Mouse (Mus musculus): Measurements from ENCODE around the gene 4933425L06Rik. TPM values are rescaled to one million over a fixed set of nuclear protein-coding genes. Genes with fewer than 3 reads are reported as not detected.

Gene 4933425L06Rik
- polyA plus RNA-seq (2012; rRNA removed) (not detected in 2 replicates), polyA plus RNA-seq (2014; fragmentation: Nextera tagmentation; extraction: Ambion mirVana) (not detected in 2 replicates)

DNA sequence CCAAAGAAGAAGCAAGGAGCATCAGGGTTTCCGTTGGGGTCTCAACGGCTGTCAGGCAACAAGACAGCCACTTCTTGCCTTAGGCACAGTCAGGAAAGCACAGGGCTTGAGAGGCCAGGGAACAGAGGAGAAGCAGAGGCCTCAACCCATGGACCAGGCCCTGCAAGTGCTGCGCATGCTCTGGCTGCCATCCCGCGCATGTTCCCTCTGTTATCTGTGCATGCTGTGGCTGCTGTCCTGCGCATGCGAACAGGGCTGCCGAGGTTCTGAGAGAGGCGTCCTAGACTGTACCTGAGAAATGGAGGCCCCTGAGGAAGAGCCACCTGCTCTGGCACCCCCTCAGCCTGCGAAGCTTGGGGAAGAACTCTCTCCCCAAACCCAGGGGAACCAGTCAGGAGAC, at the start of gene 4933425L06Rik:
Gene 4933425L06Rik, plus strand, starts transcription at position 261 of the 400 bp plus-strand sequence.
- no peak within 1 kb of the TSS for H3K4me2 ChIP-seq (replicated peaks; ENCODE audit: low read depth, low read length, severe bottlenecking)
- H3K9ac ChIP-seq (ENCODE audit: low read depth, low read length, severe bottlenecking): no peak within 1 kb of the TSS
- no peak within 1 kb of the TSS for H3K4me3 ChIP-seq (replicated peaks; ENCODE audit: low read length)
- H3K36me3 ChIP-seq (ENCODE audit: control insufficient read depth, insufficient read depth, low read length): no peaks in the 10 kb centered on the region
- ATAC-seq (ENCODE audit: low FRiP score, low read depth): no peak
- no peak for TF ChIP-seq POLR2A (IDR thresholded peaks at IDR 0.05; ENCODE audit: borderline replicate concordance, extremely low read depth, insufficient read depth, insufficient read length)
- WGBS: 81% methylated on average over 10 of the region's 10 CpGs
- no peaks in the 10 kb centered on the region for H3K9me3 ChIP-seq (ENCODE audit: control insufficient read depth, low read length)
- no peaks in the 10 kb centered on the region for H3K4me1 ChIP-seq (ENCODE audit: control insufficient read depth, insufficient read depth, low read length)
- DNase-seq (ENCODE audit: low spot score): no peak
- H3K27me3 ChIP-seq (ENCODE audit: control insufficient read depth, insufficient read depth, low read length): no peaks in the 10 kb centered on the region
- H3K27ac ChIP-seq (replicated peaks; ENCODE audit: low read depth, low read length): no peak within 1 kb of the TSS

DNA sequence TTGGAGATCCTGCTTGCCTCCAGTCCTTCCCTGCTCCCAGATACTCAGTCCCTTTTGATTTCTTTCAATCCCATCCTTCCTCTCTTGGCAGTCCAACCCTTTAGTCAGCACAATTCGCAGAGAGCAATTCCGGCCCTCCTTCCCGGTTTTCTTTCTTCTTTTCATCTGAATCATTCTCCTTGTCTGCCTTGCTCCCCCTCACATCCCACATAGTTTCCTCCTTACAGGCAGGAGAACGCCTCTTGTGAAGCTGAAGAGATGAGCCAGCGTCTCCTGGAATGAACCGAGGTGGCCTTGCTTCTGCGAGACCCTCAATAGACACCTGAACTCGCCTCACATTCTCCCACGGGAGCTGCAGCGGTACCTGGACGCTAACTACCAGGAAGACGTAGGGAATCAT, 44.1 kb upstream of the 4933425L06Rik start:
- no peaks in the 10 kb centered on the region for H3K9me3 ChIP-seq (ENCODE audit: control insufficient read depth, low read length)
- no peak for DNase-seq (ENCODE audit: low spot score)
- TF ChIP-seq POLR2A (IDR thresholded peaks at IDR 0.05; ENCODE audit: borderline replicate concordance, extremely low read depth, insufficient read depth, insufficient read length): no peak
- H3K27me3 ChIP-seq (ENCODE audit: control insufficient read depth, insufficient read depth, low read length): no peaks in the 10 kb centered on the region
- H3K4me2 ChIP-seq (replicated peaks; ENCODE audit: low read depth, low read length, severe bottlenecking): no peak overlapping the region
- H3K36me3 ChIP-seq (ENCODE audit: control insufficient read depth, insufficient read depth, low read length): no peaks in the 10 kb centered on the region
- H3K4me3 ChIP-seq (replicated peaks; ENCODE audit: low read length): no peak overlapping the region
- no peak overlapping the region for H3K27ac ChIP-seq (replicated peaks; ENCODE audit: low read depth, low read length)
- H3K4me1 ChIP-seq (ENCODE audit: control insufficient read depth, insufficient read depth, low read length): no peaks in the 10 kb centered on the region
- 87% methylated on average over 12 of the region's 12 CpGs for WGBS
- no peak for ATAC-seq (ENCODE audit: low FRiP score, low read depth)
- H3K9ac ChIP-seq (ENCODE audit: low read depth, low read length, severe bottlenecking): no peak overlapping the region

DNA sequence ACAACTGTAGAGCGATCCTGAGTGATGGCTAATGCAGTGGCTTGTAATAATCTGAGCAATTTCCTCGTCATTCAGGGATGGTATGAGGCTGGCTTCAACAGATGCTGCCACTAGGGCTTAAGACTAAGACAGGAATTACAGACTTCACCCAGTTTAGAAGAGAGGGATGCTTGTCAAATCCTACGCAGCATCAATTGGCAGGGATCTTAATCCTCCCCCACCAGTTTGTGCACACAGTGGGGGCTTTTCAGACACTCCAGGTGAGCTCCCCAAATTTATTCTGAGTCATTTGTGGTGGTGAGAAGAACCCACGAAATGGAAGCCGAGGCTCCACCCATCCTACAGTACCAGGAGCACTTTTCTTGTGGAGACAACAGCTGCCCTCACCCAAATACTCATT, 43.6 kb upstream of the 4933425L06Rik start:
- H3K9me3 ChIP-seq (ENCODE audit: control insufficient read depth, low read length): no peaks in the 10 kb centered on the region
- no peak overlapping the region for H3K27ac ChIP-seq (replicated peaks; ENCODE audit: low read depth, low read length)
- no peaks in the 10 kb centered on the region for H3K27me3 ChIP-seq (ENCODE audit: control insufficient read depth, insufficient read depth, low read length)
- no peak overlapping the region for H3K4me3 ChIP-seq (replicated peaks; ENCODE audit: low read length)
- WGBS: 76% methylated on average over 5 of the region's 5 CpGs
- no peak for DNase-seq (ENCODE audit: low spot score)
- no peaks in the 10 kb centered on the region for H3K36me3 ChIP-seq (ENCODE audit: control insufficient read depth, insufficient read depth, low read length)
- H3K4me2 ChIP-seq (replicated peaks; ENCODE audit: low read depth, low read length, severe bottlenecking): no peak overlapping the region
- no peak overlapping the region for H3K9ac ChIP-seq (ENCODE audit: low read depth, low read length, severe bottlenecking)
- H3K4me1 ChIP-seq (ENCODE audit: control insufficient read depth, insufficient read depth, low read length): no peaks in the 10 kb centered on the region
- TF ChIP-seq POLR2A (IDR thresholded peaks at IDR 0.05; ENCODE audit: borderline replicate concordance, extremely low read depth, insufficient read depth, insufficient read length): no peak
- ATAC-seq (ENCODE audit: low FRiP score, low read depth): no peak

DNA sequence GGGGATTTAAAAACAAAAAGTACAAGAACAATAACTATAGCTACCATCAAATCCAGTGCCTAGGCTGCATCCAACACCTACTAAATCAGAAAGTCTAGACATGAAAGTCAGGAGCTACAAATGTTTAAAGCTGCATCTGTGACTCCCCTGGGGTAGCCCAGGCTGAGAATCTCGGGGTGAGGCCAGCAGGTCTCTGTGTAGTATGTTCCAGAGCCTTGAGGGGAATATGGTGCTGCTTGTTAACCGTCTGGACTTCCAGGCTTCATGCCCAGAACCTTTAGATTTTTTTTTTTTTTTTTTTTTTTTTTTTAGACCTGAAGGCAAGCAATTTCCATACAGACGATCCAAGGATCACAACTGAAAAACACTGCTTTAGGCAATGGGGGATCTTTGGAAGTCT, 38.0 kb upstream of the 4933425L06Rik start:
- no peak for TF ChIP-seq POLR2A (IDR thresholded peaks at IDR 0.05; ENCODE audit: borderline replicate concordance, extremely low read depth, insufficient read depth, insufficient read length)
- ATAC-seq (ENCODE audit: low FRiP score, low read depth) (peak; percentile 53; the same call in 1 of the 2 replicates), DNase-seq (ENCODE audit: low spot score) (peak; percentile 28)
- Histone ChIP-seq H3K36me3 (ENCODE audit: control insufficient read depth, insufficient read depth, low read length) (no peaks in the 10 kb centered on the region), H3K4me3 (replicated peaks; ENCODE audit: low read length) (no peak overlapping the region), H3K9me3 (ENCODE audit: control insufficient read depth, low read length) (no peaks in the 10 kb centered on the region), H3K9ac (ENCODE audit: low read depth, low read length, severe bottlenecking) (no peak overlapping the region), H3K4me1 (ENCODE audit: control insufficient read depth, insufficient read depth, low read length) (no peaks in the 10 kb centered on the region), H3K27me3 (ENCODE audit: control insufficient read depth, insufficient read depth, low read length) (no peaks in the 10 kb centered on the region), H3K4me2 (replicated peaks; ENCODE audit: low read depth, low read length, severe bottlenecking) (no peak overlapping the region), H3K27ac (replicated peaks; ENCODE audit: low read depth, low read length) (no peak overlapping the region)
- WGBS: 35% methylated on average over 3 of the region's 3 CpGs

DNA sequence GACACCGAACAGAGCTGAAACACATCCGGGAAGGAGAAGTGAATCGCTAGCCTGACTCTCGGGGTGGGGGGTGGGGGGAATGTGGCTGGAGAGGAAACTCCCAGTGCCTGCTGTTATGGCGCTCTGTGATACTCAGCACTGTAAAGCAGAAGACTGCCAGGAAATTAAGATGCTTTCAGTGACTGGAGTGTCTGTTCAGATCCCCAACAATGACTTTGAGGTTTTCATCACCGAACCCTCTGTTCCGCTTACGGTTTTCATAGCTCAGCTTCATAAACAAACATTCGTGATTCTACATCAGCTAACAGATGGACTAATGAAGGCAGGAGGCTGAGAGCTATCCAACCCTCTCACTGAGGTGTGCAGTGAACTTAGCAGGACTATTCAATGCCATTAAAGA, 34.5 kb upstream of the 4933425L06Rik start:
- Histone ChIP-seq H3K4me1 (ENCODE audit: control insufficient read depth, insufficient read depth, low read length) (no peaks in the 10 kb centered on the region), H3K27me3 (ENCODE audit: control insufficient read depth, insufficient read depth, low read length) (0 out of 2 replicates have a peak, but pooled peaks cover under 1% of the 10 kb centered on the region), H3K4me2 (replicated peaks; ENCODE audit: low read depth, low read length, severe bottlenecking) (no peak overlapping the region), H3K36me3 (ENCODE audit: control insufficient read depth, insufficient read depth, low read length) (no peaks in the 10 kb centered on the region), H3K9me3 (ENCODE audit: control insufficient read depth, low read length) (no peaks in the 10 kb centered on the region), H3K27ac (replicated peaks; ENCODE audit: low read depth, low read length) (no peak overlapping the region), H3K4me3 (replicated peaks; ENCODE audit: low read length) (no peak overlapping the region), H3K9ac (ENCODE audit: low read depth, low read length, severe bottlenecking) (no peak overlapping the region)
- DNase-seq (ENCODE audit: low spot score) (no peak), ATAC-seq (ENCODE audit: low FRiP score, low read depth) (no peak)
- WGBS: 64% methylated on average over 9 of the region's 9 CpGs
- TF ChIP-seq POLR2A (IDR thresholded peaks at IDR 0.05; ENCODE audit: borderline replicate concordance, extremely low read depth, insufficient read depth, insufficient read length): no peak

DNA sequence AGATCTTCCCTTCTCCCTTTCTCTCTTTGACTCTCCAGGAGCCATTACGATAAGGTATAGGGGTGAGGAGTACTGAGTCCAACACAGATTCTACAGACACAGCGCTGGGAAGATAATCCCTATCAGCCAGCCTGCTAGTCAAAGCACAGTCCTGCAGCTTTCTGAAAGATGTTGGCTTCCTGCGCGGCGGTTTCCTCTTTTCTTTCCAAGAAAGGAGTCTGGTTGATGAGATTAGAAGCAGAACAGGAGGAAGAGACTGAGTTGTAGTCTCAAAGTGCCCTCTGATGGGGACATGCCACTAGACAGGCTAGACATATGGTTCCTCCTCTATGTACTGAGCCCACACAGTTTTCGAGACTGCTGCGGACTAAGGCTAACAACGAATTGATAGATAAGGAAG, 33.3 kb upstream of the 4933425L06Rik start:
- H3K4me3 ChIP-seq (replicated peaks; ENCODE audit: low read length): no peak overlapping the region
- peaks cover 9% of the 10 kb centered on the region for H3K27me3 ChIP-seq (ENCODE audit: control insufficient read depth, insufficient read depth, low read length)
- H3K4me1 ChIP-seq (ENCODE audit: control insufficient read depth, insufficient read depth, low read length): no peaks in the 10 kb centered on the region
- no peak for TF ChIP-seq POLR2A (IDR thresholded peaks at IDR 0.05; ENCODE audit: borderline replicate concordance, extremely low read depth, insufficient read depth, insufficient read length)
- no peak for DNase-seq (ENCODE audit: low spot score)
- 86% methylated on average over 8 of the region's 8 CpGs for WGBS
- no peaks in the 10 kb centered on the region for H3K9me3 ChIP-seq (ENCODE audit: control insufficient read depth, low read length)
- no peaks in the 10 kb centered on the region for H3K36me3 ChIP-seq (ENCODE audit: control insufficient read depth, insufficient read depth, low read length)
- H3K4me2 ChIP-seq (replicated peaks; ENCODE audit: low read depth, low read length, severe bottlenecking): no peak overlapping the region
- no peak overlapping the region for H3K9ac ChIP-seq (ENCODE audit: low read depth, low read length, severe bottlenecking)
- no peak overlapping the region for H3K27ac ChIP-seq (replicated peaks; ENCODE audit: low read depth, low read length)
- no peak for ATAC-seq (ENCODE audit: low FRiP score, low read depth)
